27 mouse cellular contexts compared by ENCODE assay signal in genomic region chr10:82742578-82742977, GRCm38 (mm10). TPM values are rescaled to one million over a fixed set of nuclear protein-coding genes. Genes with fewer than 3 reads are reported as not detected.
DNase-seq lines count a peak whose midpoint lies in the region; ATAC-seq and TF ChIP-seq lines count a peak whose summit lies in the region.
"Had no signal": no experiment of that assay in that cellular context is flagged by ENCODE, and none has a peak within 500 bp of the region (broad histone marks: within the 10 kb centered on the region; RNA-seq: fewer than 3 reads in every experiment).

No protein-coding gene starts in this region.

- no peaks in the 10 kb centered on the region for H3K27me3 ChIP-seq in liver, adult 2 months (ENCODE audit: control insufficient read depth, insufficient read depth, low read length)
- no peaks in the 10 kb centered on the region for H3K27me3 ChIP-seq in liver, embryonic 11.5 days (replicated peaks; ENCODE audit: control insufficient read depth, insufficient read depth, low read length)
- no peaks in the 10 kb centered on the region for H3K27me3 ChIP-seq in MEL (ENCODE audit: control insufficient read depth in 1 of 2, insufficient read depth in 2 of 2, low read length in 2 of 2)
- no peaks in the 10 kb centered on the region for H3K27me3 ChIP-seq in forebrain, embryonic 16.5 days (replicated peaks; ENCODE audit: control insufficient read depth, insufficient read depth, low read length)
- H3K27me3 ChIP-seq: CH12.LX; forebrain, embryonic 13.5 days; hindbrain, embryonic 13.5 days; intestine, embryonic 15.5 days had no signal

- TF ChIP-seq POLR2A in liver, adult 2 months (IDR thresholded peaks at IDR 0.05; ENCODE audit: extremely low read depth, insufficient read depth, low read length): no peak
- no peak for TF ChIP-seq POLR2A in MEL (IDR thresholded peaks at IDR 0.05; ENCODE audit: control insufficient read depth in 1 of 2, insufficient read depth in 1 of 2, low read depth in 1 of 2, low read length in 2 of 2, poor library complexity in 1 of 2)

- TF ChIP-seq CTCF in liver, adult 2 months (IDR thresholded peaks at IDR 0.05; ENCODE audit: low read depth, low read length): no peak
- TF ChIP-seq CTCF in MEL (IDR thresholded peaks at IDR 0.05 in 2 of 3, conservative IDR thresholded peaks at IDR 0.05 in 1 of 3; ENCODE audit: control insufficient read depth in 1 of 3, insufficient read depth in 1 of 3, low read depth in 2 of 3, low read length in 3 of 3, poor library complexity in 1 of 3, severe bottlenecking in 1 of 3): no peak

- H3K4me2 ChIP-seq in liver, embryonic 11.5 days: no peak overlapping the region
- no peak overlapping the region for H3K4me2 ChIP-seq in forebrain, embryonic 16.5 days (ENCODE audit: low read length)
- H3K4me2 ChIP-seq: forebrain, embryonic 13.5 days; hindbrain, embryonic 13.5 days; intestine, embryonic 15.5 days had no signal

- ATAC-seq in liver, embryonic 11.5 days (replicated peaks; ENCODE audit: low FRiP score): no peak
- ATAC-seq in common myeloid progenitor, adult 5-6 weeks (replicated peaks; ENCODE audit: low read depth, poor library complexity, severe bottlenecking): peak; percentile 32; the same call in 1 of the 2 replicates
- ATAC-seq in forebrain, embryonic 16.5 days: no peak
- ATAC-seq: activated CD4-positive, CD25-positive, alpha-beta regulatory T cell, adult 4 months; forebrain, embryonic 13.5 days; forebrain, postnatal 0 days; hindbrain, embryonic 16.5 days; intestine, embryonic 15.5 days had no signal

- no peaks in the 10 kb centered on the region for H3K9me3 ChIP-seq in liver, embryonic 11.5 days (ENCODE audit: control insufficient read depth, low read length)
- no peaks in the 10 kb centered on the region for H3K9me3 ChIP-seq in MEL (replicated peaks; ENCODE audit: insufficient read depth, low read length)
- H3K9me3 ChIP-seq in forebrain, embryonic 16.5 days (ENCODE audit: control insufficient read depth, low read length): no peaks in the 10 kb centered on the region
- H3K9me3 ChIP-seq: forebrain, embryonic 10.5 days; forebrain, embryonic 13.5 days; G1E; heart, embryonic 10.5 days; hindbrain, embryonic 10.5 days; hindbrain, embryonic 13.5 days; intestine, embryonic 15.5 days had no signal

- DNase-seq in liver, adult 2 months (ENCODE audit: extremely low read depth, low read depth, low spot score): no peak
- DNase-seq in liver, embryonic 11.5 days (ENCODE audit: low spot score): no peak
- peak; percentile 55 for DNase-seq in MEL (ENCODE audit: low read depth, low spot score)
- DNase-seq in cerebellum, postnatal 10 days: no peak
- DNase-seq: adrenal gland, adult 8-10 months; adrenal gland, postnatal 25 days; B cell, adult 2 months; cerebellum, adult 11-12 months; cerebellum, adult 8-10 months; cerebellum, postnatal 25 days; forebrain, postnatal 0 days; gastrocnemius, adult 2 months; gastrocnemius, postnatal 14 days; heart, adult 2 months had no signal

- H3K9ac ChIP-seq in liver, adult 2 months (ENCODE audit: low read depth, low read length): no peak overlapping the region
- H3K9ac ChIP-seq in liver, embryonic 11.5 days (ENCODE audit: low read depth, low read length): no peak overlapping the region
- H3K9ac ChIP-seq in MEL (ENCODE audit: control insufficient read depth, low read depth, low read length, poor library complexity, severe bottlenecking): no peak overlapping the region
- H3K9ac ChIP-seq in forebrain, embryonic 16.5 days (replicated peaks; ENCODE audit: low read depth, low read length): no peak overlapping the region
- H3K9ac ChIP-seq: forebrain, embryonic 13.5 days; forebrain, postnatal 0 days; hindbrain, embryonic 13.5 days; intestine, embryonic 15.5 days had no signal

- H3K4me3 ChIP-seq in liver, adult 2 months (ENCODE audit: insufficient read depth, low read depth, low read length): no peak overlapping the region
- H3K4me3 ChIP-seq in liver, embryonic 11.5 days (ENCODE audit: low read depth, low read length): no peak overlapping the region
- H3K4me3 ChIP-seq in MEL (ENCODE audit: control insufficient read depth in 1 of 2, insufficient read depth in 1 of 2, low read depth in 2 of 2, low read length in 2 of 2) (no peak overlapping the region), macrophage (ENCODE audit: inconsistent target) (no peak overlapping the region)
- H3K4me3 ChIP-seq in forebrain, embryonic 16.5 days (replicated peaks; ENCODE audit: low read length): no peak overlapping the region
- H3K4me3 ChIP-seq: forebrain, embryonic 10.5 days; forebrain, embryonic 13.5 days; gastrocnemius, adult 2 months; heart, adult 2 months; heart, embryonic 10.5 days; hindbrain, embryonic 10.5 days; hindbrain, embryonic 13.5 days; intestine, embryonic 15.5 days had no signal

- 20% methylated on average over 1 of the region's 1 CpGs for WGBS in liver, adult 2 months
- WGBS in liver, embryonic 11.5 days: 74% methylated on average over 1 of the region's 1 CpGs
- WGBS in macrophage (ENCODE audit: missing documents): 93% methylated on average over 1 of the region's 1 CpGs
- 61% methylated on average over 1 of the region's 1 CpGs for WGBS in forebrain, embryonic 16.5 days

- peak; percentile 33 to 49; a peak in 2 of 4 replicates for TF ChIP-seq EP300 in MEL (IDR thresholded peaks at IDR 0.05; ENCODE audit: low read depth in 1 of 2, low read length in 2 of 2)

- no peaks in the 10 kb centered on the region; the same call in 1 of the 2 replicates for H3K79me2 ChIP-seq in liver, adult 2 months (ENCODE audit: control insufficient read depth, insufficient read depth, low read length)
- H3K79me2 ChIP-seq in MEL (ENCODE audit: control insufficient read depth, insufficient read depth, low read length, poor library complexity) (no peaks in the 10 kb centered on the region), macrophage (ENCODE audit: inconsistent target) (no peaks in the 10 kb centered on the region)

- H3K27ac ChIP-seq in liver, adult 2 months (replicated peaks; ENCODE audit: insufficient read depth, low read depth, low read length): peak overlapping the region; percentile 50; the same call in 1 of the 2 replicates
- H3K27ac ChIP-seq in liver, embryonic 11.5 days (ENCODE audit: low read depth, low read length): no peak overlapping the region
- H3K27ac ChIP-seq in MEL (ENCODE audit: control insufficient read depth, low read depth, low read length) (peak overlapping the region; percentile 22), macrophage (peak overlapping the region; percentile 27; the same call in 1 of the 2 replicates)
- H3K27ac ChIP-seq in forebrain, embryonic 16.5 days (ENCODE audit: low read length): no peak overlapping the region
- H3K27ac ChIP-seq: forebrain, embryonic 10.5 days; forebrain, embryonic 13.5 days; gastrocnemius, adult 2 months; heart, adult 2 months; heart, embryonic 10.5 days; hindbrain, embryonic 10.5 days; hindbrain, embryonic 13.5 days; intestine, embryonic 15.5 days had no signal

- H3K4me1 ChIP-seq in liver, adult 2 months (ENCODE audit: control insufficient read depth, insufficient read depth, low read length): peaks cover 17% of the 10 kb centered on the region
- H3K4me1 ChIP-seq in liver, embryonic 11.5 days (replicated peaks; ENCODE audit: control insufficient read depth, insufficient read depth, low read length): no peaks in the 10 kb centered on the region
- H3K4me1 ChIP-seq in MEL (ENCODE audit: control insufficient read depth in 1 of 2, insufficient read depth in 2 of 2, low read length in 2 of 2): peaks cover 8 to 10% of the 10 kb centered on the region in 2 experiments
- no peaks in the 10 kb centered on the region for H3K4me1 ChIP-seq in forebrain, embryonic 16.5 days (replicated peaks; ENCODE audit: control insufficient read depth, insufficient read depth, low read length)
- H3K4me1 ChIP-seq: forebrain, embryonic 10.5 days; forebrain, embryonic 13.5 days; heart, embryonic 10.5 days; hindbrain, embryonic 10.5 days; intestine, embryonic 15.5 days had no signal

- peaks cover 24% of the 10 kb centered on the region for H3K36me3 ChIP-seq in liver, adult 2 months (ENCODE audit: control insufficient read depth, insufficient read depth, low read length)
- peaks cover 17% of the 10 kb centered on the region for H3K36me3 ChIP-seq in liver, embryonic 11.5 days (ENCODE audit: control insufficient read depth, insufficient read depth, low read length)
- H3K36me3 ChIP-seq in MEL (ENCODE audit: control insufficient read depth in 1 of 2, insufficient read depth in 2 of 2, low read length in 2 of 2) (peaks cover 8 to 11% of the 10 kb centered on the region in 2 experiments), macrophage (ENCODE audit: inconsistent target) (peaks cover 42% of the 10 kb centered on the region; the same call in 1 of the 2 replicates)
- peaks cover 14% of the 10 kb centered on the region for H3K36me3 ChIP-seq in forebrain, embryonic 16.5 days (ENCODE audit: control insufficient read depth, insufficient read depth)

- no peak for TF ChIP-seq RAD21 in MEL (IDR thresholded peaks at IDR 0.05; ENCODE audit: low read depth, low read length)

RNA-seq across cellular contexts. Expression of gene Nfyb, which starts 21.4 kb away (rescaled TPM):
- 30.8 and 34.8 TPM in 2 replicates for total RNA-seq in liver, adult 2 months (2014; rRNA removed)
- polyA plus RNA-seq in liver, adult 2 months (2012; rRNA removed): 29.0 and 30.2 TPM in 2 replicates
- 47.6 and 50.4 TPM in 2 replicates for polyA plus RNA-seq in liver, embryonic 11.5 days (2014; fragmentation: Nextera tagmentation; extraction: Ambion mirVana)
- total RNA-seq in MEL (2012; rRNA removed): 27.3 and 32.6 TPM in 2 replicates
- polyA plus RNA-seq in MEL (2012; ENCODE audit: insufficient read depth in 1 of 2, insufficient read length in 2 of 2, low read depth in 1 of 2, low replicate concordance in 2 of 2, missing spikeins in 1 of 2): 10 to 100 TPM in 1 of 2 experiments, not detected in 1; 38.3 TPM
- total RNA-seq in common myeloid progenitor, adult 5-6 weeks (2017): 87.5 and 91.5 TPM in 2 replicates
- 10 to 100 TPM in 24 of 26 experiments, 1 to 10 TPM in 2; 7.0 to 46.0 (median 18.5) TPM for total RNA-seq in macrophage (2018; cell fraction: chromatin; rRNA removed)
- 10 to 100 TPM in 6 of 26 experiments, 1 to 10 TPM in 20; 7.6 to 13.6 (median 9.1) TPM for total RNA-seq in macrophage (2018; cell fraction: cytosol; rRNA removed)
- total RNA-seq in macrophage (2018; cell fraction: nucleus; rRNA removed): 10 to 100 TPM in 16 of 26 experiments, 1 to 10 TPM in 10; 5.2 to 34.7 (median 11.6) TPM
- 8.4 to 14.1 TPM (median 8.8 TPM) in 3 replicates for polyA plus RNA-seq in macrophage (2018)
- 60.1 and 72.9 TPM in 2 replicates for polyA plus RNA-seq in forebrain, embryonic 16.5 days (2015; fragmentation: Nextera tagmentation; extraction: Ambion mirVana)

RNA-seq across cellular contexts. Expression of gene Hcfc2, which starts 46.6 kb away (rescaled TPM):
- total RNA-seq in liver, adult 2 months (2014; rRNA removed): 10.0 and 12.2 TPM in 2 replicates
- polyA plus RNA-seq in liver, adult 2 months (2012; rRNA removed): 4.4 and 5.6 TPM in 2 replicates
- 23.1 and 24.0 TPM in 2 replicates for polyA plus RNA-seq in liver, embryonic 11.5 days (2014; fragmentation: Nextera tagmentation; extraction: Ambion mirVana)
- total RNA-seq in MEL (2012; rRNA removed): 21.0 and 22.9 TPM in 2 replicates
- polyA plus RNA-seq in MEL (2012; ENCODE audit: insufficient read depth in 1 of 2, insufficient read length in 2 of 2, low read depth in 1 of 2, low replicate concordance in 2 of 2, missing spikeins in 1 of 2) (10 to 100 TPM in 1 of 2 experiments, not detected in 1; 20.9 TPM), macrophage (2018) (8.0 to 11.4 TPM (median 10.5 TPM) in 3 replicates)
- total RNA-seq in common myeloid progenitor, adult 5-6 weeks (2017): 27.8 and 28.8 TPM in 2 replicates
- 10 to 100 TPM; 11.7 to 58.6 (median 32.4) TPM for total RNA-seq in macrophage (2018; cell fraction: chromatin; rRNA removed)
- 10 to 100 TPM in 23 of 26 experiments, 1 to 10 TPM in 3; 5.5 to 16.3 (median 11.7) TPM for total RNA-seq in macrophage (2018; cell fraction: cytosol; rRNA removed)
- total RNA-seq in macrophage (2018; cell fraction: nucleus; rRNA removed): 10 to 100 TPM; 14.6 to 74.5 (median 27.1) TPM
- polyA plus RNA-seq in forebrain, embryonic 16.5 days (2015; fragmentation: Nextera tagmentation; extraction: Ambion mirVana): 54.6 and 59.7 TPM in 2 replicates

RNA-seq across cellular contexts. Expression of gene Glt8d2, which starts 52.1 kb away (rescaled TPM):
- total RNA-seq in liver, adult 2 months (2014; rRNA removed): 0.18 and 0.34 TPM in 2 replicates
- polyA plus RNA-seq in liver, adult 2 months (2012; rRNA removed): not detected in 2 replicates
- 1.2 TPM in 2 replicates for polyA plus RNA-seq in liver, embryonic 11.5 days (2014; fragmentation: Nextera tagmentation; extraction: Ambion mirVana)
- 0.15 and 0.23 TPM in 2 replicates for total RNA-seq in MEL (2012; rRNA removed)
- under 1 TPM in 1 of 2 experiments, not detected in 1; 0.54 TPM for polyA plus RNA-seq in MEL (2012; ENCODE audit: insufficient read depth in 1 of 2, insufficient read length in 2 of 2, low read depth in 1 of 2, low replicate concordance in 2 of 2, missing spikeins in 1 of 2)
- total RNA-seq in common myeloid progenitor, adult 5-6 weeks (2017): 0.19 and 4.7 TPM in 2 replicates
- 1 to 10 TPM in 1 of 26 experiments, under 1 TPM in 1, not detected in 24; 0.28 to 1.3 TPM for total RNA-seq in macrophage (2018; cell fraction: chromatin; rRNA removed)
- not detected for total RNA-seq in macrophage (2018; cell fraction: cytosol; rRNA removed)
- under 1 TPM in 2 of 26 experiments, not detected in 24; 0.30 to 0.48 TPM for total RNA-seq in macrophage (2018; cell fraction: nucleus; rRNA removed)
- not detected in 3 replicates for polyA plus RNA-seq in macrophage (2018)
- polyA plus RNA-seq in forebrain, embryonic 16.5 days (2015; fragmentation: Nextera tagmentation; extraction: Ambion mirVana): 3.1 TPM in 2 replicates
- total RNA-seq: CH12.LX had no signal
- polyA plus RNA-seq: G1E had no signal

Comparison
In these comparisons a context has a peak if more than half of its experiments do, and no peak if none do; other contexts are left out.
1. H3K27ac ChIP-seq: peak in liver, adult 2 months (single experiment), MEL (single experiment) and macrophage (single experiment); none in liver, embryonic 11.5 days (single experiment) and forebrain, embryonic 16.5 days (single experiment).